Mouse (Mus musculus): ENCODE results near the gene Tubgcp3. TPM values are rescaled to one million over a fixed set of nuclear protein-coding genes. Genes with fewer than 3 reads are reported as not detected.

The Tubgcp3 gene
- polyA plus RNA-seq, 1 experiment from 2014 or later: 68.3 TPM

Small RNA genes within 50 kb of the gene (microRNA-seq; reads per million reads assigned to microRNA genes)
- gene Gm26483 (ENCODE audit: insufficient number of aligned reads): not detected

Other genes starting within 250 kb of the Tubgcp3 start
- not detected in 2 replicates for gene Spaca7, start 99.2 kb downstream of the Tubgcp3 start, polyA plus RNA-seq (2014; fragmentation: Nextera tagmentation; extraction: Ambion mirVana)
- 18.5 and 18.9 TPM in 2 replicates for gene Atp11a, start 84.8 kb upstream of the Tubgcp3 start, polyA plus RNA-seq (2014; fragmentation: Nextera tagmentation; extraction: Ambion mirVana)
- gene Mcf2l, start 201.6 kb upstream of the Tubgcp3 start, polyA plus RNA-seq (2014; fragmentation: Nextera tagmentation; extraction: Ambion mirVana): 55.5 and 63.8 TPM in 2 replicates